Mouse (Mus musculus): Measurements from ENCODE around the gene Smim27. TPM values are rescaled to one million over a fixed set of nuclear protein-coding genes. Genes with fewer than 3 reads are reported as not detected.

The Smim27 gene
- polyA plus RNA-seq, 1 experiment from 2014 or later, result 18.9 TPM

DNA sequence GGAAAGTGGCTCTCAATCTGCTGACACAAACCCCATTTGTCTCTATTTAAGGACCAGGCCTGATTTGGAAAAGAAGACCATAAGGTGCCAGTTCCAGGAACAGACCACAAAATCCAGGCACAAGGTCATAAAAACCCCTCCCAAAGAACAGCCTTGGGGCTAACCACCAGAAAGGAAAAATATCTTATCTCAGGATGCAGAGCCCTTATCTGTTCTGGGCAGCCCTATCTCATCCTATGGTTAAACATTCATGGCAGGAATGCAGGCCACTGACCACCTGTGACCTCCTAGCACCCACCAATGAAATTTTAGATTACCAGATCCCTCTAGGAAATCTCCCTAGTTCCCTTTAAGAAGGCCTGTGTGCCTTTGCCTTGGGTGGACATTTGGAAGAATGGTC is 40.3 kb downstream of the Smim27 start:
- Histone ChIP-seq H3K4me3 (replicated peaks) (no peak overlapping the region), H3K27me3 (replicated peaks) (no peaks in the 10 kb centered on the region), H3K4me1 (peaks cover 5% of the 10 kb centered on the region), H3K36me3 (no peaks in the 10 kb centered on the region), H3K27ac (replicated peaks) (no peak overlapping the region), H3K9me3 (replicated peaks) (no peaks in the 10 kb centered on the region), H3K4me2 (no peak overlapping the region), H3K9ac (replicated peaks) (no peak overlapping the region)
- no peak for ATAC-seq (ENCODE audit: low FRiP score)

GRCm38 (mm10) chr4:40310796-40311383 is 41.5 kb downstream of the Smim27 start:
- Histone ChIP-seq H3K4me3 (replicated peaks) (no peak overlapping the region), H3K27me3 (replicated peaks) (no peaks in the 10 kb centered on the region), H3K4me1 (peaks cover 5% of the 10 kb centered on the region), H3K36me3 (no peaks in the 10 kb centered on the region), H3K27ac (replicated peaks) (no peak overlapping the region), H3K9ac (replicated peaks) (no peak overlapping the region), H3K4me2 (no peak overlapping the region), H3K9me3 (replicated peaks) (no peaks in the 10 kb centered on the region)
- 67% methylated on average over 11 of the region's 11 CpGs for WGBS
- ATAC-seq (ENCODE audit: low FRiP score), result peak; percentile 47; the same call in 1 of the 2 replicates

DNA sequence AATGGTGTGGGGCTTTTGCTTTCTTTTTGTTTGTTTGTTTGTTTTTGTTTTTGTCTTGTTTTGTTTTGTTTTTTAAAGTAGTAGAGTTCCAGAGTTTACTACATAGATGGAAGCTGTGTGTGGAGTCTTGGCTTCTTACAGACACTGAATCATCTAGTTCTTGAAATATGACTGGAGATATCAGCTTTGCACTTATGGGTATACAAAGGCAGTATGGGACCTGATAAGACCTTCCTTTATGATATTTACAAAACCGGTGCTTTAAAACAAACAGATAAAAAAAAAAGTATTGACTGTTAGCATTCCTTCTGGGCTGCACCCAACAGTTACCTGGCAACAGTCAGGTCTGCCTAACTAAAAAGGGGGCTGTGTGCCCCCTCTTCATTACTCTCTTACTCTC is 42.8 kb downstream of the Smim27 start:
- no peak overlapping the region for H3K9ac ChIP-seq (replicated peaks)
- H3K36me3 ChIP-seq, result no peaks in the 10 kb centered on the region
- peaks cover 5% of the 10 kb centered on the region for H3K4me1 ChIP-seq
- H3K4me2 ChIP-seq, result no peak overlapping the region
- no peaks in the 10 kb centered on the region for H3K27me3 ChIP-seq (replicated peaks)
- no peak for ATAC-seq (ENCODE audit: low FRiP score)
- no peak overlapping the region for H3K27ac ChIP-seq (replicated peaks)
- WGBS, result 68% methylated on average over 1 of the region's 1 CpGs
- no peak overlapping the region for H3K4me3 ChIP-seq (replicated peaks)
- H3K9me3 ChIP-seq (replicated peaks), result no peaks in the 10 kb centered on the region

DNA sequence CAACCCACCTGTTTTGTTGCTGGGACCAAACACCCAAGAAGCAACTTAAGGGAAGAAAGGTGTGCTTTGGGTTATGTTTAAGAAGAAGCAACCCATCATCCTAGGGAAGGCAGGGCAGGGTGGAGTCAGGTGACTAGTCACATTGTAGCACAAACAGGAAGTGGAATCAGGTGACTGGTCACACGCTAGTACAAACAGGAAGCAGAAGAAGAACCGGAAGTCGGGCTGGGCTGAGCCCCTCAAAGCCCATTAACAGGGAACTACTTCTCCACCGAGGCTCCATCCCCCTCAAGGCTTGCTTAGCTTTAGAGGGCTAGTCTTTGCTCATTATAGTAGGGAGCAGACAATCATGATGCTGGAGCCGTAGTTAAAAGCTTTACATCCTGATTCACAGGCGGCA is 43.6 kb downstream of the Smim27 start:
- Histone ChIP-seq H3K27me3 (replicated peaks) (no peaks in the 10 kb centered on the region), H3K4me3 (replicated peaks) (no peak overlapping the region), H3K9ac (replicated peaks) (no peak overlapping the region), H3K4me2 (no peak overlapping the region), H3K27ac (replicated peaks) (no peak overlapping the region), H3K36me3 (no peaks in the 10 kb centered on the region), H3K9me3 (replicated peaks) (no peaks in the 10 kb centered on the region), H3K4me1 (peaks cover 5% of the 10 kb centered on the region)
- ATAC-seq (ENCODE audit: low FRiP score), result no peak
- 83% methylated on average over 6 of the region's 6 CpGs for WGBS

- H3K27ac ChIP-seq (replicated peaks), result no peak overlapping the region
- no peak overlapping the region for H3K9ac ChIP-seq (replicated peaks)
- no peak for ATAC-seq (ENCODE audit: low FRiP score)
- H3K4me3 ChIP-seq (replicated peaks), result no peak overlapping the region
- H3K27me3 ChIP-seq (replicated peaks), result no peaks in the 10 kb centered on the region
- no peaks in the 10 kb centered on the region for H3K4me1 ChIP-seq
- WGBS, result 77% methylated on average over 3 of the region's 3 CpGs
- no peaks in the 10 kb centered on the region for H3K9me3 ChIP-seq (replicated peaks)
- no peaks in the 10 kb centered on the region for H3K36me3 ChIP-seq
- H3K4me2 ChIP-seq, result no peak overlapping the region
Measured at GRCm38 (mm10) chr4:40317404-40317803, 48.0 kb downstream of the Smim27 start.

Other genes starting within 250 kb of the Smim27 start
- 40.8 and 42.2 TPM in 2 replicates for gene Aco1, start 126.5 kb upstream of the Smim27 start, polyA plus RNA-seq (2015; fragmentation: Nextera tagmentation; extraction: Ambion mirVana)
- 4.5 and 8.9 TPM in 2 replicates for gene Ddx58, start 29.8 kb upstream of the Smim27 start, polyA plus RNA-seq (2015; fragmentation: Nextera tagmentation; extraction: Ambion mirVana)
- 30.0 and 32.4 TPM in 2 replicates for gene Topors, start 271 bp downstream of the Smim27 start, polyA plus RNA-seq (2015; fragmentation: Nextera tagmentation; extraction: Ambion mirVana)
- gene Ndufb6, start 9.8 kb downstream of the Smim27 start, polyA plus RNA-seq (2015; fragmentation: Nextera tagmentation; extraction: Ambion mirVana), result 380 and 437 TPM in 2 replicates
- gene Tmem215, start 202.6 kb downstream of the Smim27 start, polyA plus RNA-seq (2015; fragmentation: Nextera tagmentation; extraction: Ambion mirVana), result 2.0 and 2.6 TPM in 2 replicates